Mouse (Mus musculus): ENCODE results near the gene Stxbp3. TPM values are rescaled to one million over a fixed set of nuclear protein-coding genes. Genes with fewer than 3 reads are reported as not detected.

The Stxbp3 gene
- polyA plus RNA-seq, 1 experiment = not detected

- 77% methylated on average over 5 of the region's 5 CpGs for WGBS
- no peak overlapping the region for H3K4me3 ChIP-seq (ENCODE audit: insufficient read depth, low read depth, low read length)
- no peak for TF ChIP-seq POLR2A (IDR thresholded peaks at IDR 0.05; ENCODE audit: insufficient read depth, low read depth, low read length)
- TF ChIP-seq CTCF (IDR thresholded peaks at IDR 0.05; ENCODE audit: insufficient read depth, low read depth, low read length) = no peak
- no peaks in the 10 kb centered on the region for H3K4me1 ChIP-seq (ENCODE audit: control insufficient read depth, insufficient read depth, low read length)
- no peak overlapping the region for H3K27ac ChIP-seq (ENCODE audit: insufficient read depth, low read depth, low read length)
Measured at GRCm38 (mm10) chr3:108781884-108782270, 58.4 kb downstream of the Stxbp3 start.

GRCm38 (mm10) chr3:108781238-108781883 is 59.0 kb downstream of the Stxbp3 start:
- no peak for TF ChIP-seq CTCF (IDR thresholded peaks at IDR 0.05; ENCODE audit: insufficient read depth, low read depth, low read length)
- TF ChIP-seq POLR2A (IDR thresholded peaks at IDR 0.05; ENCODE audit: insufficient read depth, low read depth, low read length) = no peak
- WGBS = 60% methylated on average over 10 of the region's 10 CpGs
- Histone ChIP-seq H3K4me3 (ENCODE audit: insufficient read depth, low read depth, low read length) (no peak overlapping the region), H3K4me1 (ENCODE audit: control insufficient read depth, insufficient read depth, low read length) (no peaks in the 10 kb centered on the region), H3K27ac (ENCODE audit: insufficient read depth, low read depth, low read length) (no peak overlapping the region)

- 78% methylated on average over 4 of the region's 4 CpGs for WGBS
- Histone ChIP-seq H3K27ac (ENCODE audit: insufficient read depth, low read depth, low read length) (no peak overlapping the region), H3K4me3 (ENCODE audit: insufficient read depth, low read depth, low read length) (no peak overlapping the region), H3K4me1 (ENCODE audit: control insufficient read depth, insufficient read depth, low read length) (no peaks in the 10 kb centered on the region)
- no peak for TF ChIP-seq POLR2A (IDR thresholded peaks at IDR 0.05; ENCODE audit: insufficient read depth, low read depth, low read length)
- no peak for TF ChIP-seq CTCF (IDR thresholded peaks at IDR 0.05; ENCODE audit: insufficient read depth, low read depth, low read length)
Measured at GRCm38 (mm10) chr3:108778761-108779540, 61.4 kb downstream of the Stxbp3 start.

GRCm38 (mm10) chr3:108772811-108773210 is 67.5 kb downstream of the Stxbp3 start:
- Histone ChIP-seq H3K4me3 (ENCODE audit: insufficient read depth, low read depth, low read length) (no peak overlapping the region), H3K4me1 (ENCODE audit: control insufficient read depth, insufficient read depth, low read length) (peaks cover 6% of the 10 kb centered on the region), H3K27ac (ENCODE audit: insufficient read depth, low read depth, low read length) (no peak overlapping the region)
- TF ChIP-seq POLR2A (IDR thresholded peaks at IDR 0.05; ENCODE audit: insufficient read depth, low read depth, low read length) = no peak
- TF ChIP-seq CTCF (IDR thresholded peaks at IDR 0.05; ENCODE audit: insufficient read depth, low read depth, low read length) = no peak
- 84% methylated on average over 3 of the region's 3 CpGs for WGBS

- 56% methylated on average over 13 of the region's 13 CpGs for WGBS
- Histone ChIP-seq H3K4me3 (ENCODE audit: insufficient read depth, low read depth, low read length) (no peak overlapping the region), H3K4me1 (ENCODE audit: control insufficient read depth, insufficient read depth, low read length) (peaks cover 6% of the 10 kb centered on the region), H3K27ac (ENCODE audit: insufficient read depth, low read depth, low read length) (no peak overlapping the region)
- no peak for TF ChIP-seq CTCF (IDR thresholded peaks at IDR 0.05; ENCODE audit: insufficient read depth, low read depth, low read length)
- TF ChIP-seq POLR2A (IDR thresholded peaks at IDR 0.05; ENCODE audit: insufficient read depth, low read depth, low read length) = no peak
Measured at GRCm38 (mm10) chr3:108772211-108772610, 68.1 kb downstream of the Stxbp3 start.

GRCm38 (mm10) chr3:108770725-108771368 is 69.5 kb downstream of the Stxbp3 start:
- Histone ChIP-seq H3K4me1 (ENCODE audit: control insufficient read depth, insufficient read depth, low read length) (peaks cover 6% of the 10 kb centered on the region), H3K4me3 (ENCODE audit: insufficient read depth, low read depth, low read length) (no peak overlapping the region), H3K27ac (ENCODE audit: insufficient read depth, low read depth, low read length) (no peak overlapping the region)
- TF ChIP-seq CTCF (IDR thresholded peaks at IDR 0.05; ENCODE audit: insufficient read depth, low read depth, low read length) (no peak), POLR2A (IDR thresholded peaks at IDR 0.05; ENCODE audit: insufficient read depth, low read depth, low read length) (no peak)
- WGBS = 9% methylated on average over 6 of the region's 6 CpGs

- TF ChIP-seq POLR2A (IDR thresholded peaks at IDR 0.05; ENCODE audit: insufficient read depth, low read depth, low read length) (no peak), CTCF (IDR thresholded peaks at IDR 0.05; ENCODE audit: insufficient read depth, low read depth, low read length) (no peak)
Measured at GRCm38 (mm10) chr3:108769547-108769946, 70.8 kb downstream of the Stxbp3 start.

GRCm38 (mm10) chr3:108767416-108767815 is 72.9 kb downstream of the Stxbp3 start:
- TF ChIP-seq CTCF (IDR thresholded peaks at IDR 0.05; ENCODE audit: insufficient read depth, low read depth, low read length) = no peak
- TF ChIP-seq POLR2A (IDR thresholded peaks at IDR 0.05; ENCODE audit: insufficient read depth, low read depth, low read length) = no peak
- Histone ChIP-seq H3K27ac (ENCODE audit: insufficient read depth, low read depth, low read length) (no peak overlapping the region), H3K4me3 (ENCODE audit: insufficient read depth, low read depth, low read length) (no peak overlapping the region), H3K4me1 (ENCODE audit: control insufficient read depth, insufficient read depth, low read length) (peaks cover 10% of the 10 kb centered on the region)
- WGBS = 82% methylated on average over 10 of the region's 10 CpGs

More at GRCm38 (mm10) chr3:108769547-108769946, 70.8 kb downstream of the Stxbp3 start:
- Histone ChIP-seq H3K27ac (ENCODE audit: insufficient read depth, low read depth, low read length) (no peak overlapping the region), H3K4me1 (ENCODE audit: control insufficient read depth, insufficient read depth, low read length) (peaks cover 6% of the 10 kb centered on the region), H3K4me3 (ENCODE audit: insufficient read depth, low read depth, low read length) (no peak overlapping the region)
- WGBS = 90% methylated on average over 6 of the region's 6 CpGs

GRCm38 (mm10) chr3:108766943-108767342 is 73.4 kb downstream of the Stxbp3 start:
- no peak for TF ChIP-seq POLR2A (IDR thresholded peaks at IDR 0.05; ENCODE audit: insufficient read depth, low read depth, low read length)
- no peak for TF ChIP-seq CTCF (IDR thresholded peaks at IDR 0.05; ENCODE audit: insufficient read depth, low read depth, low read length)
- Histone ChIP-seq H3K4me1 (ENCODE audit: control insufficient read depth, insufficient read depth, low read length) (peaks cover 7% of the 10 kb centered on the region; the same call in 1 of the 2 replicates), H3K4me3 (ENCODE audit: insufficient read depth, low read depth, low read length) (no peak overlapping the region), H3K27ac (ENCODE audit: insufficient read depth, low read depth, low read length) (no peak overlapping the region)
- WGBS = 94% methylated on average over 7 of the region's 7 CpGs

Measured in olfactory bulb, adult 2 months (tissue).